Mouse (Mus musculus) hindlimb bud, embryonic 11.5 days (tissue): Measurements from ENCODE around the gene Ntm.

Experiments used
- DNase-seq: peaks from one replicate; pipeline ENCODE4 v3.0.0-alpha.2; 2012; ENCODE audit warnings: low read depth, low spot score; ENCODE audit errors: extremely low spot score

Gene Ntm

DNA sequence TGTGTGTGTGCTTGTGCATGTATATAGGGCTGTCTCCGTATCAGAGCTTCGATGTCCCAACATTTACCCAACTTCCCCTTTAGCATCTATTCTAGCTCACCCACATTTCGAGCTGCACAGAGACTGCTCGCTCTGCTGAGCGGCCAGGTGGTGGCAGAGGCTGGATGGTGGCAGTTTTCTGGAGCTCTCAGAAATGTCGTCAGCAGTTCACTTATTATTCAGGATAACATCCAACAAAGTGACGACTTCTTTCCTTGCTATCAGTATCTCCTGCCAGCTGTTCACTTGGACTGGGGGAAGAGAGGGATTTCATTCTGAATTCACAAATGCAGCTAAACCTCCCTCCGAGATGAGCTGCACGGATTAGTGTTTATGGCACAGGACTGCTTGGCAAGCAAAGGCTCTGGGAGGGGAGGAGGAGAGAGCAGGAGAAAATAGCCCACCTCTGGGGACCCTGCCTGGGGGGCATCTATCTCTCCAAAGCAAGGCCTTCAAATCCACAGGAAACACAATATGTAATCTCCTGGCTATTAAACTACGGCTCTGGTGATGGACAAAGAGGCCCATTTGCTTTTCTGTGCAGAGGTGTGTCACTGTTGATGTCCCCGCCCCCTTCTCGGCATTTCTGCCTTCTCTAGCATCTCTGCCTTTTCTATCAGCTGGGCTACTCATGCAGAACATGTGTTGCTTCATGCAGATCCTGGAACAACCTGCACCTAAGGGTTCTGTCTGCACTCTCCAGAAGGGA lies 159.8 kb downstream of the Ntm start:
- no peak for DNase-seq

DNA sequence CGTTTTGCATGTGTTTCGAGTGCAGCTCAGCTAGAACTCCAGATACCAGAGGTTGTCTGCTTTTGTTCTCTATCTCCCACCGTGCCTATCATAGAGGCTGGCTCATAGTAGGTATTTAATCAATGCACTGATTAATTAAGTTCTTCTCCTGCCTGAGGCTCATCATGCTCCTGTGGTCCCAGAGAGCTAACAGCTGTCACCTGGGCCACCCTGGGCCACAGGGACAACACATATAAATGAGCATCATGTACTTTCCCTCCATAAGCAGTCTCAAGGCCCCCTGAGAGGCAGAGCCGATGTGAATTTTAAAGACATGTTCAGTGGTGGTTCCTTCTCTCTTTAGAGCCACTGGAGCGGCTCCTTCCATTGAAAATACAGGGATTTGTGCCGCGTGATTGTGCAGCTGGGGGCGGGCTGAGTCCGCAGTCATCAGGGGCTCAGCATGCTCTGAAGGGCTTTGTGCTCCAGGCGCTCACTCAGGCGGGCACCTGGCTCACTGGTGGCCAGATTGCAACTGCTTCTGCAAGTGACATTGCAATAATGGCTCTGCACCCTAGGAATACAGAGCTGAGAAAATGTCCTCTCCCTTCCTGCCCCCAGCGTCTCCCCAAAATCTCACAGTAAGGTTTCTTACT lies 160.8 kb downstream of the Ntm start:
- DNase-seq: no peak

GRCm38 (mm10) chr9:29796281-29796680 lies 166.7 kb downstream of the Ntm start:
- DNase-seq: no peak

- no peak for DNase-seq
Measured at GRCm38 (mm10) chr9:29791199-29791915, 171.6 kb downstream of the Ntm start.

DNA sequence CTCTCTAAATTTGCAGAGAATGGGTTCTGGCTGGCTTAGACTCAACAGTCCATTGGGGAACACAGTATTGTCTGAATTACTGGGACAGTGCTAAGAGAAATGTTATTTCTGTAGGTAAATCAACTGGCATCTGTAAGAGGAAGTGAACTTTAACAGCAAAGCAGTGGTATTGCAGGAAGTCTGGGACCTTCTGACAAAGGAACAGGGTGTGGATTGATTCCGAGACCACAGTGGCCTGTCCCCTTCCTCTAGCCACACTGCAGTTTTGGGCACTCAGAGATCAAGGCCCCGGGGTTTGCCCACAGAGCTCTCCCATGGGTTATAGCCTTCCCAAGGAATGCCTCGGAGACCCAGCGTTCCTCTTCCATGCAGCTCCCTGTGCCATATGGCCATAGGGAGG lies 172.9 kb downstream of the Ntm start:
- no peak for DNase-seq

- DNase-seq: no peak
Measured at GRCm38 (mm10) chr9:29788855-29789254, 174.1 kb downstream of the Ntm start.

DNA sequence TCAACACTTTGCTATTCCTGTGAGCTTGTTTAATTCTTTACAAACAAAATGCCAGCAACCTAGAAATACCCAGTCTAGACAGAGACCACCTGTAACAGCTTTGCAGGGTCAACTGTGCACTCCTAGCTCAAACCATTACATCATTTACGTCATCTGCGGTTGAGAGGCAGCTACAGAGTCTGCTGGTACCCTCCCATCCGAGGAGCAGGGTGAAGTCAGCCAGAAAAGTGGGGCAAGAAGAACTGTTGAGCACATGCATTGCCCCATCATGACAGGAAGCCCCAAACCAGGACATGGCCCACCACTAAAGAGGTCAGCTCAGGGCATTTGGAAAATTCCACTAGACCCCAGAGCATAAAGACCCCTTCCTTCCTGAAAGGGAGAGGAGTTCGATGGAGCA lies 175.5 kb downstream of the Ntm start:
- DNase-seq: no peak

DNA sequence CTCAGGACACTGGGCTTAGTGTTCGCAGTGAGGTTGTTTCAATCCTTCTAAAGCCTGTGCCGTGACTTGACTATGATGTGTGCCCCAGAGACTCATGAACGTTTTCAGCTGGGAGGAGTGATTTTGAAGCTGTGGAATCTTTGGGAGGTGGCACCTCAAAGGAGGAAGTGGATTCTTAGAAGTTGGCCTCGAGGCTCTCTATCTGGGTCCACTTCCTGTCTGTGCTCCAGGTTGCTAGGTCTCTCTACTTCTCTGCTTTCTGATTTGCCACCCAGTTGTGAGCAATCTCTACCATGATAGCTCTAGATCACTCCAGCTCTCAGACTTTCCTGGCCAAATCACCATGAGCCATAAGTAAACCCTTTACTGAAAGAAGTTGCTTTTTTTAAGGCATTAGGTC lies 180.2 kb downstream of the Ntm start:
- no peak for DNase-seq

DNA sequence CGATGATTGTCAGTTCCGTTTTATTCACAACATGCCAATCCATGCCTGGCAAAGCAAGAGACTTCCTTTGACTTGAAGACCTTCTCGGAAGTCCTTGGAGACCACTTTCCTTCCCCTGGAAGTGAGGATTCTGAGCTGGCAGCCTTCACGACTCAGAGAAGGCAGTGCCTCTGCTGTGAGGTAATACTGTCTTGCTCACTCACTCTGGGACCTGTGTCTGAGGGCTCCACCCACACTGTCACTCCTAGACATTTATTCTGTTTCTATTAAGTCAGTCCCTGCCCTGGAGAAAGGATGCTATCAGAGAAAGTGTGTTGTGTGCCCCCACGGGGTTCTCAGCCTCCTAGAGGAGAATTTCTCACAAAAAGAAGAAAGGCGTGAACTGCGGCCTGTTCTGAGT lies 183.2 kb downstream of the Ntm start:
- DNase-seq: no peak

DNA sequence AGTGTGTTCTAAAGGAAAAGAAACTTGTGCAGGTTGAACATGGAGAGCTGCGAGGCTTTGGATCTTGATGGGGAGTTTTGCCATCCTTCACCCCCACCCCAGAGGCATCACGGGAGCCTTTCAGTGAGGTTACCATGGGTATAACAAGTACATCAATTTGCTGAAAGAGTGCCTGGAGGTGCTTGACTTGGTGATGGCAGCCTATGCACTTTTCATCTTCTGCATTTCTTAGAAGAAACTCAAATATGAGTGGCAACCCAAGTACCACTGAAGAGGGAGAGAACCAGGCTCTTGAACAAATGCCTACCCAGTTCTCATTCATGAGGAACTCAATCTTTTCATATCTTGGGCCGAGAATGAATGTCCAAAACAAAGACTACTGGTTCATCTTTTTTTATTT lies 186.0 kb downstream of the Ntm start:
- DNase-seq: no peak

GRCm38 (mm10) chr9:29776542-29776941 lies 186.4 kb downstream of the Ntm start:
- DNase-seq: no peak

GRCm38 (mm10) chr9:29776030-29776429 lies 186.9 kb downstream of the Ntm start:
- no peak for DNase-seq

- DNase-seq: no peak
Measured at GRCm38 (mm10) chr9:29772625-29773388, 190.1 kb downstream of the Ntm start.

DNA sequence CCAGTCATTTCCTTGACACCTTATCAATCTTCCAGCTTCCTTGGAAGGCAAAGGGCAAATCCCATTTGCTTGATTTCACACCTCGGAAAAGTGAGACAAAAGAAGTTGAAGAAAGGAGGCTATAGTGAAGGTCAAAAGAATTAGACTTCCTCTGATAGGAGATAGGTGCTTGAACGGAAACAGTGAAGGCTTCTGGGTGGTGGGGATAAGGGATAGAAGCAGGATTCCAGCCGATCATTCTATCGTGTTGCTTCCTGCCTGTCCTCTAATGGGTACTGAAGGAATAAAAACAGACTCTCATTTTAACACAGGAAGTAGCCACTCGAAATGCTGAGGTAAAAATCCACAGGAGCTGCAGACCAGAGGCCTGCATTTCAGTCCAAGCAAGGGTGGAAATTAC lies 191.1 kb downstream of the Ntm start:
- no peak for DNase-seq

GRCm38 (mm10) chr9:29771071-29771785 lies 191.7 kb downstream of the Ntm start:
- no peak for DNase-seq

- no peak for DNase-seq
Measured at GRCm38 (mm10) chr9:29769361-29769760, 193.6 kb downstream of the Ntm start.

DNA sequence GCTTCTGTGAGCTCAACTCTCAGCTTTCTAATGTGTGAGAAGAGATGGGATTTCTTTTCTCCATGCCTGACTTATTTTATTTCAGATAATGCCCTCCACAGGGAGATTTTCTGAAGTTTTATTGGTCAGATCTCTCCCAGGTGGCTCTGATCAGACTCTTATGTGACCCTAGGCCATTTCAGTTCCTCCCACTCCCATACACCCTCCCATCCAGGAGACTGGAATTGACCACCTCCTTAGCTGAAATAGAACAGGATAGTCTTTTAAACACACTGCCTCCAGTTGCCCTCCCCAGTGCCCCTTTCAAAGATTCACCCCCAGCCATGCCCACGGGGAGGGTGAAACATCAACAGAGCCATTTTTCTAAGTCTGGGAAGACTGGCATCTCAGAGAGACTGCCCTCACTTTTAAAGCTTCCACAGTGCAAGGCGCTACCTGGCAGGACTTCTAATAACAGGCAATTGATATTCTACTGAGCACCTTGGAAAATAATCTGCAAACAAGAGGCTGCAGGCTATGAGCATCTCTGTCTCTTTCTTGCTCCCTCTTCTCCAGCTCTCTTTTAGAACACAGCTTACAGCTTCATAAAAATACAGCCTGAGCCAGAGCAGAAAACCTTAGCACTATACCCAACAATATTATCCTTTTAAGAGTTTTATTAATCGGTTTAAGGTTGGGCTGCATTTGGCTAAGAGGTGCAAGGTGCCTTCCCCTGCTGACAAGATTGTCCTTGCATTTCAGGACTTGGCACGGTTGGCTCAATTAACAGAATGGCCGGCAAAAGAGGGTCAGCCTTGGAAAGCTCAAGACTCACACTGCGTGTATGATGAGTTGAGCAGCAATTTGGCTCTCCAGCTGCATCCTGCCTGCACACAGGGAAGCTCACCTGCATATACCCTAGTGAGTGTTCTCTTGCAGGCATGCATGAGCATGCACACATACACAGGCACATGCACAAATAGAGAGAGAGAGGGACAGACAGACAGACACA lies 196.7 kb downstream of the Ntm start:
- no peak for DNase-seq

DNA sequence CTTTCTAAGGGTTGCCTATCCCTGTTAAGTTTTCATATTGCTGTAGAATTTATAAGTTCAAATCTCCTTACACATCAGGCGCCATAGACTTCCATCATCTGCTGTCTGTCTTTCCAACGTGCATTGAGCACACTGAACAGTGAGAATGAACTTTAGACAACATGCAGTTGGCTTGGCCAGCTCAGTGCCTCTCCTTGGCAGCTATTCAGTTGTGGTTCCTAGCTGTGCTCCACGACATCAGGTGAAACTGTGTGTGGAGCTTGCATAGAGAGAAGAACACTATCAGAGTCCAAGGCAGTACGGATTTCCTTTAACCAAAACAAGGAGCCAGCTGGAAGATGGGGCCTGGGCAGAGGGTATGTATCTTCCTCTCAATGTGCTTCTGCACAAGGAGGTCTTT lies 199.6 kb downstream of the Ntm start:
- DNase-seq: no peak

- no peak for DNase-seq
Measured at GRCm38 (mm10) chr9:29761952-29762586, 200.9 kb downstream of the Ntm start.
